Mouse (Mus musculus) stomach, adult 2 months (tissue): ENCODE measurements around the gene Srpk2. TPM values are rescaled to one million over a fixed set of nuclear protein-coding genes. Genes with fewer than 3 reads are reported as not detected.

Experiments used
- polyA plus RNA-seq: library from polyadenylated mRNA; depleted of rRNA; stranded (reverse); fragments of >200 nt; gene quantifications from 2 replicates; pipeline ENCODE4 v1.2.3, GENCODE M21; 2012; rRNA removed

Gene Srpk2
- 0.63 and 1.2 TPM in 2 replicates for polyA plus RNA-seq

GRCm38 (mm10) chr5:23684517-23684916, at the start of gene Srpk2:
Gene Srpk2, minus strand, starts transcription at chr5:23684617.

Other genes with a start within 250 kb of the Srpk2 start
- gene Pus7, start 99.1 kb upstream of the Srpk2 start, polyA plus RNA-seq: 0.58 and 0.96 TPM in 2 replicates
- 2.9 and 4.6 TPM in 2 replicates for gene Rint1, start 103.1 kb upstream of the Srpk2 start, polyA plus RNA-seq
- gene Tomm7, start 159.5 kb upstream of the Srpk2 start, polyA plus RNA-seq: 6.6 and 7.0 TPM in 2 replicates